Mouse (Mus musculus): ENCODE measurements around the gene Gprc5a. TPM values are rescaled to one million over a fixed set of nuclear protein-coding genes. Genes with fewer than 3 reads are reported as not detected.

Gene Gprc5a
- polyA plus RNA-seq, 1 experiment from 2014 or later = 3.4 TPM

Other genes starting within 250 kb of the Gprc5a start
- 1.6 and 1.8 TPM in 2 replicates for gene Crebl2, start 235.5 kb upstream of the Gprc5a start, polyA plus RNA-seq (2014; fragmentation: Nextera tagmentation; extraction: Ambion mirVana)
- gene Gpr19, start 167.1 kb upstream of the Gprc5a start, polyA plus RNA-seq (2014; fragmentation: Nextera tagmentation; extraction: Ambion mirVana) = 9.1 TPM in 2 replicates
- 16.3 and 21.0 TPM in 2 replicates for gene Cdkn1b, start 145.2 kb upstream of the Gprc5a start, polyA plus RNA-seq (2014; fragmentation: Nextera tagmentation; extraction: Ambion mirVana)
- gene Apold1, start 83.9 kb upstream of the Gprc5a start, polyA plus RNA-seq (2014; fragmentation: Nextera tagmentation; extraction: Ambion mirVana) = 8.6 and 9.1 TPM in 2 replicates
- gene Ddx47, start 54.0 kb upstream of the Gprc5a start, polyA plus RNA-seq (2014; fragmentation: Nextera tagmentation; extraction: Ambion mirVana) = 61.1 and 69.4 TPM in 2 replicates
- gene Gprc5d, start 52.6 kb downstream of the Gprc5a start, polyA plus RNA-seq (2014; fragmentation: Nextera tagmentation; extraction: Ambion mirVana) = not detected in 2 replicates
- gene Fam234b, start 132.3 kb downstream of the Gprc5a start, polyA plus RNA-seq (2014; fragmentation: Nextera tagmentation; extraction: Ambion mirVana) = 7.9 and 8.9 TPM in 2 replicates
- gene Hebp1, start 132.4 kb downstream of the Gprc5a start, polyA plus RNA-seq (2014; fragmentation: Nextera tagmentation; extraction: Ambion mirVana) = 2.5 and 9.2 TPM in 2 replicates
- gene Gsg1, start 188.7 kb downstream of the Gprc5a start, polyA plus RNA-seq (2014; fragmentation: Nextera tagmentation; extraction: Ambion mirVana) = 0.71 and 0.74 TPM in 2 replicates
- not detected in 2 replicates for gene Pbp2, start 244.8 kb downstream of the Gprc5a start, polyA plus RNA-seq (2014; fragmentation: Nextera tagmentation; extraction: Ambion mirVana)